ENCODE assay signal across 33 mouse cellular contexts in genomic region chr5:24649701-24650100, GRCm38 (mm10).
"Had no signal": no experiment of that assay in that cellular context is flagged by ENCODE, and none has a peak within 500 bp of the region (broad histone marks: within the 10 kb centered on the region; RNA-seq: fewer than 3 reads in every experiment).

No protein-coding gene starts in this region.

- ATAC-seq: hindbrain, embryonic 16.5 days; inflammation-experienced regulatory T-cells, adult 6 months; intestine, embryonic 15.5 days; intestine, embryonic 16.5 days; intestine, postnatal 0 days had no signal

- H3K36me3 ChIP-seq: heart, embryonic 10.5 days; heart, embryonic 13.5 days; heart, embryonic 15.5 days; hindbrain, embryonic 10.5 days; hindbrain, embryonic 13.5 days; hindbrain, embryonic 15.5 days; intestine, embryonic 15.5 days; kidney, embryonic 15.5 days had no signal

- H3K9me3 ChIP-seq: heart, embryonic 10.5 days; heart, embryonic 13.5 days; heart, embryonic 15.5 days; hindbrain, embryonic 10.5 days; hindbrain, embryonic 13.5 days; hindbrain, embryonic 15.5 days; intestine, embryonic 15.5 days; kidney, embryonic 15.5 days had no signal

- H3K4me2 ChIP-seq: heart, embryonic 11.5 days; heart, embryonic 13.5 days; heart, embryonic 15.5 days; hindbrain, embryonic 13.5 days; hindbrain, embryonic 14.5 days; hindbrain, embryonic 15.5 days; intestine, embryonic 15.5 days; kidney, embryonic 15.5 days had no signal

- H3K4me1 ChIP-seq: heart, embryonic 13.5 days; heart, embryonic 15.5 days; hindbrain, embryonic 10.5 days; hindbrain, embryonic 13.5 days; kidney, embryonic 15.5 days had no signal

- H3K4me3 ChIP-seq: heart, embryonic 10.5 days; heart, embryonic 13.5 days; heart, embryonic 15.5 days; hindbrain, embryonic 10.5 days; hindbrain, embryonic 13.5 days; hindbrain, embryonic 15.5 days; intestine, embryonic 15.5 days; kidney, embryonic 15.5 days; layer of hippocampus, adult 2 months; left cerebral cortex, adult 2 months had no signal

- H3K27me3 ChIP-seq: hindbrain, embryonic 15.5 days; intestine, embryonic 15.5 days; kidney, embryonic 15.5 days had no signal

- DNase-seq: heart, postnatal 10 days; heart, postnatal 14 days; heart, postnatal 36 days; heart, postnatal 4 days; kidney, adult 11 months; kidney, adult 18-20 months; kidney, adult 2 months; kidney, adult 8-10 months; kidney, adult 9 months; kidney, postnatal 10 days; kidney, postnatal 14 days; kidney, postnatal 25 days; kidney, postnatal 36 days; kidney, postnatal 4 days; layer of hippocampus, adult 9-11 months; layer of hippocampus, postnatal 36 days had no signal

- H3K9ac ChIP-seq: heart, embryonic 13.5 days; heart, embryonic 15.5 days; hindbrain, embryonic 13.5 days; hindbrain, embryonic 14.5 days; hindbrain, embryonic 15.5 days; intestine, embryonic 15.5 days; kidney, embryonic 15.5 days had no signal

- H3K27ac ChIP-seq: heart, embryonic 10.5 days; heart, embryonic 13.5 days; heart, embryonic 15.5 days; hindbrain, embryonic 10.5 days; hindbrain, embryonic 13.5 days; hindbrain, embryonic 14.5 days; hindbrain, embryonic 15.5 days; intestine, embryonic 15.5 days; kidney, embryonic 15.5 days; kidney, postnatal 0 days; layer of hippocampus, adult 2 months; left cerebral cortex, adult 2 months had no signal
